Mouse (Mus musculus) neutrophil, adult 83 days (primary cell): ENCODE data around the gene Sgcb. TPM values are rescaled to one million over a fixed set of nuclear protein-coding genes. Genes with fewer than 3 reads are reported as not detected.

Experiments
- total RNA-seq, 2 experiments: library from RNA; stranded (reverse); gene quantifications; one replicate each; pipeline ENCODE4 v1.2.4; 2023

The Sgcb gene
- 1 to 10 TPM; 2.1 to 3.0 TPM for total RNA-seq

GRCm38 (mm10) chr5:73647261-73647900 is at the start of gene Sgcb:
TSS of gene Sgcb (minus strand) at chr5:73647790.

GRCm38 (mm10) chr5:73651061-73651854 is 3.7 kb upstream of the Sgcb start, which contains the start of gene Spata18:
TSS of gene Spata18 (plus strand) at chr5:73651379.

GRCm38 (mm10) chr5:73632291-73632690 is 15.3 kb downstream of the Sgcb start, which contains the start of gene Lrrc66:
TSS of gene Lrrc66 (minus strand) at chr5:73632526.

Other genes with a start within 250 kb of the Sgcb start
- not detected for gene Cwh43, start 241.7 kb downstream of the Sgcb start, total RNA-seq
- gene Dcun1d4, start 166.8 kb downstream of the Sgcb start, total RNA-seq = 1 to 10 TPM; 4.1 to 4.5 TPM
- not detected for gene Lrrc66, start 15.3 kb downstream of the Sgcb start, total RNA-seq
- not detected for gene Spata18, start 3.6 kb upstream of the Sgcb start, total RNA-seq